Mouse (Mus musculus) stomach, embryonic 16.5 days (tissue): ENCODE measurements at regions not wholly inside any gene's neighbourhood (a gene's known extent, or its start where the extent isn't known, plus 50 kb on each side); places are given as distances from the start of the nearest gene placed in this dataset.

Experiments used
- ATAC-seq: fragments of 200-750 bp; cut with Nextera tagmentation; 2 replicates; pipeline ENCODE4 v1.8.0; 2017; ENCODE audit warnings: moderate number of reproducible peaks, moderate TSS enrichment; ENCODE audit not compliant: insufficient read depth, low FRiP score
- H3K27ac ChIP-seq: fragments of 300-500 bp; sonication (generic); 2 replicates; pipeline ENCODE4 v1.5.1; 2014; ENCODE audit warnings: low read length
- H3K27me3 ChIP-seq: fragments of 300-500 bp; sonication (generic); 2 replicates; pipeline ENCODE4 v1.6.1; 2014; ENCODE audit warnings: low read length, control low read depth, mixed read lengths; ENCODE audit not compliant: control insufficient read depth, insufficient read depth
- H3K36me3 ChIP-seq: fragments of 300-500 bp; sonication (generic); 2 replicates; pipeline ENCODE4 v1.6.1; 2014; ENCODE audit warnings: low read length; ENCODE audit not compliant: control insufficient read depth, insufficient read depth
- H3K4me1 ChIP-seq: fragments of 300-500 bp; sonication (generic); 2 replicates; pipeline ENCODE4 v1.6.1; 2014; ENCODE audit warnings: low read length, control low read depth, mixed read lengths; ENCODE audit not compliant: control insufficient read depth, insufficient read depth
- H3K4me2 ChIP-seq: fragments of 300-500 bp; sonication (generic); 2 replicates; pipeline ENCODE4 v1.6.1; 2014; ENCODE audit warnings: low read depth, low read length, mixed read lengths
- H3K4me3 ChIP-seq: fragments of 300-500 bp; sonication (generic); replicated peaks from 2 replicates; pipeline ENCODE4 v1.5.1; 2014; ENCODE audit warnings: mild to moderate bottlenecking, low read length
- H3K9ac ChIP-seq: fragments of 300-500 bp; sonication (generic); 2 replicates; pipeline ENCODE4 v1.6.1; 2014; ENCODE audit warnings: low read length
- H3K9me3 ChIP-seq: fragments of 300-500 bp; sonication (generic); replicated peaks from 2 replicates; pipeline ENCODE4 v1.6.1; 2016; ENCODE audit warnings: low read length, control low read depth; ENCODE audit not compliant: control insufficient read depth
- WGBS: fragments of 180-500 bp; shearing (Covaris S2); extraction: QIAGEN DNeasy Blood & Tissue Kit; methylation state at CpG from one replicate; pipeline ENCODE4 v1.1.7; 2014; 5-methylcytosine and 5-hydroxymethylcytosine counted together

DNA sequence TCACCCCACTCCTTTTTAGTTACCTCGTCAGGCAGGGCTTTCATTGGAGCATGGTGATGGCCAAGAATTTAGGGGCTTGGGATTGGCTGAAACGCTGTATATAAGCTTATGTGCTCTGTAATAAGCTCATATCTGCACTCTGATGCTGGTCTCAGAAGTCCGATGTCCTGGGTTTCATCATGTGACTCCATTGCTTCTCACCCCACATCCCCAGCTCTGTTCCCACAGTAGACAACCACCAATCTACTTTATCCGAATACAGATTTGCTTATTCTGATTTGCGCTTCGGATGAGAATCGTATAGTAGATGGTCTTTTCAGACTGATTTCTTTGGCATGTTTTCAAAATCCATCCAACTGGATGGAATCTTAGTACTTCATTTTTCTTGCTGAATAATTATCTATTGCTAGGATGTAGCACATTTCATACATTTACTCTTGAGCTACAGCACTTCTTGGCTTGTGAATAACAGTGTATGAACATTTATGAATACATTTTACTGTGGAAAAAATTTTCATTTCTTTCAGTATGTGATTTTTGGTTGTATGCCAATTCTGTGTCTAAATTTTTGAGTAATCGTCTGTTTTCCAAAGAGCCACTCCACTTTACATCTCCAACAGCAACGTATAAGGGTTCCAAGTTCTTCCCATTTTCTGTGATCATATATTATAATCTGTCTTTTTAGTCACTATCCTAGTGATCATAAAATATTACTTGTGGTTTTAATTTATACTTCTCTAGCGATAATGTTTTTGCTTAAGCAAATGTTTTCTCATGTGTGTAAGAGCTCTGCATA, 185.7 kb downstream of the Hace1 start:
- no peak for ATAC-seq

GRCm38 (mm10) chr10:45779720-45780119, 202.1 kb downstream of the Hace1 start:
- H3K27ac ChIP-seq: 0 out of 2 replicates have a peak overlapping the region, but pooled peaks have one; percentile 67
- H3K27me3 ChIP-seq: no peaks in the 10 kb centered on the region
- H3K4me2 ChIP-seq: no peak overlapping the region
- ATAC-seq: no peak
- 14% methylated on average over 6 of the region's 6 CpGs for WGBS
- no peaks in the 10 kb centered on the region for H3K9me3 ChIP-seq
- no peaks in the 10 kb centered on the region; the same call in 1 of the 2 replicates for H3K4me1 ChIP-seq
- H3K36me3 ChIP-seq: no peaks in the 10 kb centered on the region
- H3K9ac ChIP-seq: no peak overlapping the region
- no peak overlapping the region for H3K4me3 ChIP-seq

More for the DNA sequence above, 185.7 kb downstream of the Hace1 start:
- Histone ChIP-seq H3K9ac (no peak overlapping the region), H3K27ac (no peak overlapping the region), H3K36me3 (no peaks in the 10 kb centered on the region), H3K4me1 (no peaks in the 10 kb centered on the region), H3K4me3 (no peak overlapping the region), H3K9me3 (no peaks in the 10 kb centered on the region), H3K27me3 (no peaks in the 10 kb centered on the region), H3K4me2 (no peak overlapping the region)
- 66% methylated on average over 10 of the region's 10 CpGs for WGBS

GRCm38 (mm10) chr10:45783026-45783425, 205.4 kb downstream of the Hace1 start:
- Histone ChIP-seq H3K4me3 (no peak overlapping the region), H3K27me3 (no peaks in the 10 kb centered on the region), H3K27ac (no peak overlapping the region), H3K4me1 (no peaks in the 10 kb centered on the region; the same call in 1 of the 2 replicates), H3K36me3 (no peaks in the 10 kb centered on the region), H3K9ac (no peak overlapping the region), H3K4me2 (no peak overlapping the region), H3K9me3 (no peaks in the 10 kb centered on the region)
- 58% methylated on average over 5 of the region's 5 CpGs for WGBS
- ATAC-seq: no peak

GRCm38 (mm10) chr10:45783461-45784149, 206.0 kb downstream of the Hace1 start:
- H3K9me3 ChIP-seq: no peaks in the 10 kb centered on the region
- no peaks in the 10 kb centered on the region; the same call in 1 of the 2 replicates for H3K4me1 ChIP-seq
- WGBS: 33% methylated on average over 11 of the region's 11 CpGs
- H3K27me3 ChIP-seq: no peaks in the 10 kb centered on the region
- ATAC-seq: no peak
- no peaks in the 10 kb centered on the region for H3K36me3 ChIP-seq
- H3K9ac ChIP-seq: no peak overlapping the region
- no peak overlapping the region for H3K4me3 ChIP-seq
- no peak overlapping the region for H3K4me2 ChIP-seq
- H3K27ac ChIP-seq: no peak overlapping the region

GRCm38 (mm10) chr10:45784150-45784479, 206.5 kb downstream of the Hace1 start:
- Histone ChIP-seq H3K36me3 (no peaks in the 10 kb centered on the region), H3K4me1 (no peaks in the 10 kb centered on the region; the same call in 1 of the 2 replicates), H3K27ac (no peak overlapping the region), H3K4me2 (no peak overlapping the region), H3K4me3 (no peak overlapping the region), H3K27me3 (no peaks in the 10 kb centered on the region), H3K9ac (no peak overlapping the region), H3K9me3 (no peaks in the 10 kb centered on the region)
- no peak for ATAC-seq
- WGBS: 28% methylated on average over 2 of the region's 2 CpGs

- no peak for ATAC-seq
- no peak overlapping the region for H3K27ac ChIP-seq
- no peak overlapping the region for H3K9ac ChIP-seq
- H3K4me3 ChIP-seq: no peak overlapping the region
- WGBS: 72% methylated on average over 4 of the region's 4 CpGs
- H3K36me3 ChIP-seq: no peaks in the 10 kb centered on the region
- no peaks in the 10 kb centered on the region for H3K9me3 ChIP-seq
- no peaks in the 10 kb centered on the region; the same call in 1 of the 2 replicates for H3K4me1 ChIP-seq
- H3K4me2 ChIP-seq: no peak overlapping the region
- no peaks in the 10 kb centered on the region for H3K27me3 ChIP-seq
These were observed 206.9 kb downstream of the Hace1 start for GRCm38 (mm10) chr10:45784575-45784974.

DNA sequence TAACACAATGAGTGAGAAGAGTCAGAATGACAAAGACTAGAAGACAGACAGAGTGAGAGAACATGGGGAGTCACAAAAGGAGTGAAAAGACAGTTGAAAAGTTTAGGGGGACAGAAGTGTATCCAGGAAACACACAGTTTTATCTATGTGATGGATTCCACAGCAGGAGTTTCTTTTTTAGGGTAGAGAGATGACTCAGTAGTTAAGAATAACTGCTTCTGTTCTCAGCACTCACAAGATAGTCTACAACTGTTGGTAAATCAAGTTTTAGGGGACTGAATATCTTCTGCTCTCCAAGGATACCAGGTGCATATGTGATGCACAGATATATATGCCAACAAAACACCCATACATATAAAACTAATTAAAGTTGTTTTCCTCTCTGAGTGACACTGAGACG, 210.7 kb downstream of the Hace1 start:
- H3K4me1 ChIP-seq: no peaks in the 10 kb centered on the region
- no peaks in the 10 kb centered on the region for H3K36me3 ChIP-seq
- H3K27ac ChIP-seq: no peak overlapping the region
- no peak overlapping the region for H3K4me3 ChIP-seq
- no peak for ATAC-seq
- H3K9me3 ChIP-seq: no peaks in the 10 kb centered on the region
- H3K4me2 ChIP-seq: no peak overlapping the region
- H3K9ac ChIP-seq: no peak overlapping the region
- H3K27me3 ChIP-seq: no peaks in the 10 kb centered on the region
- WGBS: 84% methylated on average over 1 of the region's 1 CpGs

GRCm38 (mm10) chr10:45795582-45795981, 218.0 kb downstream of the Hace1 start:
- Histone ChIP-seq H3K9me3 (no peaks in the 10 kb centered on the region), H3K4me2 (no peak overlapping the region), H3K27ac (no peak overlapping the region), H3K9ac (no peak overlapping the region), H3K4me3 (no peak overlapping the region), H3K4me1 (no peaks in the 10 kb centered on the region), H3K27me3 (no peaks in the 10 kb centered on the region), H3K36me3 (no peaks in the 10 kb centered on the region)
- 77% methylated on average over 2 of the region's 2 CpGs for WGBS
- no peak for ATAC-seq

DNA sequence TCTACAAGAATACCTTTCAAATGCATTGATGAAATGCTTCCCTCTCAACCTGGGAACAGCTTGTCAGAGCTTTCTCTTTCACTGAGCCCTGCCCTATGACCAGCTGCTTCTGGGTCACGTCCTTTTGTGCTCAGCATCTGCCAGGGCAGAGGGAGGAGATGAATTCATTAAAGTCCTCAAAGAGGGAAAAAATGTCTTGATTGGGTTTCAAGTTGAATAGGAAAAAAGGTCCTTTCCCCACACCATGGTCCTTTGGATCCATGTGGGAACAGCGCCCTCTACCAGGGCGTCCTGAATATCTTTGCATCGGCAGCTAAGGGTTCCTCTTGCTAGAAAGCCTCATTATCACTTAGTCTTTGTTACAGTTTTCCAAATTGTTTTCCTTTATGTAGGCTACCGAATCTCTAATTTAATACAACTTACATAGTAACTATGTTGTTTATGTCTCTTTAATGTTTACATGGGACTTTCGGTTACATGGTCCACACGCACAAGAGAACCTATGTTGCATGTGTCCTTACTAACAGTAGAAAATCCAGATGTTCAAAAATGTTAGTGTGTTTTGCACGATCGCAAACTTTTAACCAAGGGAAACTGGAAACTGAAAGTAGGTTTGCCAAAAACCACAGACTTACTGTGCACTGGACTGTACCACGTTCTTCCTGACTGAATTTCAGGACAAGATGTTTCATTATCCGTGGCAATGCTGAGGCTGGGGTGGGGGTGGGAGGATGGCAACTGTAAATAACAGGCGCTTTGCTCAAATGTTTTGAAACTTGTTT, 222.6 kb downstream of the Hace1 start:
- no peak overlapping the region for H3K4me2 ChIP-seq

More for the DNA sequence above, 222.6 kb downstream of the Hace1 start:
- Histone ChIP-seq H3K9ac (no peak overlapping the region), H3K4me1 (peaks cover 4% of the 10 kb centered on the region; the same call in 1 of the 2 replicates), H3K4me3 (no peak overlapping the region), H3K27me3 (no peaks in the 10 kb centered on the region), H3K27ac (no peak overlapping the region), H3K36me3 (no peaks in the 10 kb centered on the region), H3K9me3 (no peaks in the 10 kb centered on the region)
- ATAC-seq: no peak
- 47% methylated on average over 12 of the region's 12 CpGs for WGBS
